Mouse (Mus musculus) heart, embryonic 11.5 days (tissue): ENCODE data around the gene Ldoc1. TPM values are rescaled to one million over a fixed set of nuclear protein-coding genes. Genes with fewer than 3 reads are reported as not detected.
A peak's percentile ranks its signal among the peaks of the same experiment; 100 is the strongest.

ENCODE experiments used
- ATAC-seq: fragments of 200-750 bp; cut with Nextera tagmentation; replicated peaks from 2 replicates; pipeline ENCODE4 v1.8.0; 2017; ENCODE audit warnings: moderate library complexity; ENCODE audit not compliant: insufficient number of reproducible peaks, low FRiP score, low TSS enrichment
- H3K27ac ChIP-seq: fragments of 300-500 bp; sonication (generic); 2 replicates; pipeline ENCODE4 v1.5.1; 2014; ENCODE audit warnings: mild to moderate bottlenecking, low read depth, low read length
- H3K27me3 ChIP-seq: fragments of 300-500 bp; sonication (generic); 2 replicates; pipeline ENCODE4 v1.6.1; 2014; ENCODE audit warnings: mild to moderate bottlenecking, low read length, mixed read lengths; ENCODE audit not compliant: control insufficient read depth, insufficient read depth
- H3K36me3 ChIP-seq: fragments of 300-500 bp; sonication (generic); 2 replicates; pipeline ENCODE4 v1.6.1; 2014; ENCODE audit warnings: mild to moderate bottlenecking, low read length, moderate library complexity, mixed read lengths; ENCODE audit not compliant: control insufficient read depth, insufficient read depth
- H3K4me1 ChIP-seq: fragments of 300-500 bp; sonication (generic); 2 replicates; pipeline ENCODE4 v1.6.1; 2014; ENCODE audit warnings: low read length; ENCODE audit not compliant: control insufficient read depth, insufficient read depth
- H3K4me2 ChIP-seq: fragments of 300-500 bp; sonication (generic); 2 replicates; pipeline ENCODE4 v1.6.1; 2014; ENCODE audit warnings: mild to moderate bottlenecking, moderate library complexity
- H3K4me3 ChIP-seq: fragments of 300-500 bp; sonication (generic); 2 replicates; pipeline ENCODE4 v1.5.1; 2014; ENCODE audit warnings: low read depth, low read length
- H3K9ac ChIP-seq: fragments of 300-500 bp; sonication (generic); 2 replicates; pipeline ENCODE4 v1.6.1; 2014; ENCODE audit warnings: mild to moderate bottlenecking, low read depth, low read length, moderate library complexity
- H3K9me3 ChIP-seq: fragments of 300-500 bp; sonication (generic); replicated peaks from 2 replicates; pipeline ENCODE4 v1.6.1; 2016; ENCODE audit warnings: low read length; ENCODE audit not compliant: control insufficient read depth
- WGBS: fragments of 180-500 bp; shearing (Covaris S2); extraction: QIAGEN DNeasy Blood & Tissue Kit; methylation state at CpG from one replicate; pipeline ENCODE4 v1.1.7; 2014; ENCODE audit not compliant: insufficient replicate concordance; 5-methylcytosine and 5-hydroxymethylcytosine counted together
- polyA plus RNA-seq: library from polyadenylated mRNA; unstranded; fragments of >200 nt; fragmentation: Nextera tagmentation; extraction: Ambion mirVana; gene quantifications from 2 replicates; pipeline ENCODE4 v1.2.1, GENCODE M21; 2014

Gene Ldoc1
- polyA plus RNA-seq = 0.24 and 0.30 TPM in 2 replicates

DNA sequence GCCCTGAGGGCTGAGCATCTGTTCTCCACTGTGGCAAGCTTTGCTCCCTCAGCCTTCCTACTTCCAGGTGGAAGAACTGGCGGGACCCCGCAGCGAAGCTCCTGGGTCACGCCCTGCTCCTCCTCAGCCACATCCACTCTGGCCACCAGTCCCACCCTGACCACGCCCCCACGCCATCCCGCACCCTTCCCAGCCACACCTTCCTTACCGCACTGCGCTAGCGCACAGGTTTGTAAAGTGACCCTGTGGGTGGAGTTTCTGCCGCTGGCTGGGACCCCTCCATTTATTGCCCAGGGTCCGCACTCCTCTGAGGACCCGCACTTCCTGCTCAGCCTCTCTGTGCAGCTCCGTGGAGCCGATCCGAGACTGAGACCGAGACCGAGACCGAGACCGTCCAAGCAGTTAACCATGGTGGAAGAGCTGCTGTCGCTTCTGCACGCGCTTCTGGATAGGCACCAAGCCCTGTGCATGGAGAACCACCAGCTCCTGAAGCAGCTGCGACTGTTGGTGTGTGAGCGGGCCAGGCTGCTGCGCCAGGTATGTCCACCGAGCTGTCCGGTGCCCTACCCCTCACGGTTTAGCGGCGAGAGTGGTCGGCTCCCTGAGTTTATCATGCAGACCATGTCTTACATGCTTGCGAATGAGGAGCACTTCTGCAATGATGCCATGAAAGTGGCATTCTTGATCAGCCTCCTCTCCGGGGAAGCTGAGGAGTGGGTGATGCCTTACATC is at the start of gene Ldoc1:
Ldoc1 (plus strand) TSS at position 196 of the 732 bp plus-strand sequence.
- ATAC-seq = no peak; the same call in 1 of the 2 replicates
- H3K4me2 ChIP-seq = peak within 1 kb of the TSS; percentile 71
- WGBS = 26% methylated on average over 30 of the region's 34 CpGs

DNA sequence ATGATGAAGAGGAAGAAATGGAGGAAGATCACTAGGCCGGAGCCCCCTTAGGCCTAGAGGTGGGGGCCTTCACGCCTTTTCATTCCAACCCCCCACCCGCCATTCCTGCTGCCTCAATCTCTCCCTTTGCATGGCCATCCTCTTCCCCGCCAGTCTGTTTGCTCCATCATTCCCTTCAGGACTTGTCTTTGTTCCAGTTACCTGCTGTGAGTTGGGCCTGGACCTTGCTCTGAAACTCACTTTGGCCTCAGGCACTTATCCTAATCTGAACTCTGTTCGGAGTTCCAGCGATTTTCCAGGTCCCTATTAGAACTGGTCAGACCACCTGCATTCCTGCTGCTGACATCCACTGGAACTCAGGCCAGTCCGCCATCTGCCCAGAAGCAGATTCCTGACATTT is 834 bp downstream of the Ldoc1 start:
- no peak overlapping the region for H3K9ac ChIP-seq
- H3K36me3 ChIP-seq = no peaks in the 10 kb centered on the region
- no peaks in the 10 kb centered on the region for H3K9me3 ChIP-seq
- no peak overlapping the region for H3K27ac ChIP-seq
- no peaks in the 10 kb centered on the region for H3K4me1 ChIP-seq
- H3K4me3 ChIP-seq = no peak overlapping the region
- no peak for ATAC-seq
- H3K27me3 ChIP-seq = no peaks in the 10 kb centered on the region
- no peak overlapping the region for H3K4me2 ChIP-seq
- WGBS = 76% methylated on average over 7 of the region's 7 CpGs

More for the DNA sequence above, at the start of gene Ldoc1:
- Histone ChIP-seq H3K27me3 (no peaks in the 10 kb centered on the region), H3K27ac (no peak within 1 kb of the TSS), H3K36me3 (no peaks in the 10 kb centered on the region), H3K9ac (no peak within 1 kb of the TSS), H3K4me1 (no peaks in the 10 kb centered on the region), H3K9me3 (no peaks in the 10 kb centered on the region), H3K4me3 (peak within 1 kb of the TSS; percentile 29)

DNA sequence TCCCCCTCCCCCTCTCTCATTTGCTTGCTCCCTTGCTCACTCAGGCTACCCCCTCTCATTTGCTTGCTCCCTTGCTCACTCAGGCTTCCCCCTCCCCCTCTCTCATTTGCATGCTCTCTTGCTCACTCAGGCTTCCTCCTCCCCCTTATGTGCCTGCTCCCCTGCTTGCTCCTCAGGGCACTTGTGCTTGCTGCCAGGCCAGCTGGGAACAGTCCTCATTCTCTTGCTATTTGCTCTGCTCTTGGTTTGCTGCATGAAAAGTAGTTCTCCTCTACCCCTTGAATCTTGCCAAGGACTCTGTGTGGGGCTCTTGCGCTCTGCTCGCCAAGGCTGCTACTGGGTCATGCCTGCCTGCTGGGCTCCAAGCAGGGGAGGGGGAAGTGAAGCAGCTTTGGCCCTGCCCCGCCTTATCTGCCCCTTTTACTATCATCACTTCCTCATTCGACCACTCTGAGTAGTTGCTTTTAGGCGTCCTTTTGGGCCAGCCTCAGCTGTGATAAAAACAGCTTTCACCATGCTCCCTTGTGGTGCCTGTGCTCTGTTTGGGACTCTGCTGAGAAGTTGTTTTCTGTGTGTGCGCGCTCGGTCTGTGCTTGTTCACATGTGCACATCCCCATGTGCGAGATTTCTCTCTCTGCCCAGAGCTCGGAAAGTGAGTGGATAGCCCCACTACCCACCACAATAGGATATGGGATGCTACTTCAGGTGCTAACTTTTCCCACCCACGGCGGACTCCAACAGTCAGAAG is 13.2 kb downstream of the Ldoc1 start:
- Histone ChIP-seq H3K27ac (no peak overlapping the region), H3K4me2 (peak overlapping the region; percentile 61), H3K9ac (no peak overlapping the region), H3K9me3 (no peaks in the 10 kb centered on the region), H3K27me3 (no peaks in the 10 kb centered on the region), H3K4me3 (peak overlapping the region; percentile 36), H3K4me1 (no peaks in the 10 kb centered on the region), H3K36me3 (no peaks in the 10 kb centered on the region)
- ATAC-seq = no peak
- 17% methylated on average over 12 of the region's 12 CpGs for WGBS

DNA sequence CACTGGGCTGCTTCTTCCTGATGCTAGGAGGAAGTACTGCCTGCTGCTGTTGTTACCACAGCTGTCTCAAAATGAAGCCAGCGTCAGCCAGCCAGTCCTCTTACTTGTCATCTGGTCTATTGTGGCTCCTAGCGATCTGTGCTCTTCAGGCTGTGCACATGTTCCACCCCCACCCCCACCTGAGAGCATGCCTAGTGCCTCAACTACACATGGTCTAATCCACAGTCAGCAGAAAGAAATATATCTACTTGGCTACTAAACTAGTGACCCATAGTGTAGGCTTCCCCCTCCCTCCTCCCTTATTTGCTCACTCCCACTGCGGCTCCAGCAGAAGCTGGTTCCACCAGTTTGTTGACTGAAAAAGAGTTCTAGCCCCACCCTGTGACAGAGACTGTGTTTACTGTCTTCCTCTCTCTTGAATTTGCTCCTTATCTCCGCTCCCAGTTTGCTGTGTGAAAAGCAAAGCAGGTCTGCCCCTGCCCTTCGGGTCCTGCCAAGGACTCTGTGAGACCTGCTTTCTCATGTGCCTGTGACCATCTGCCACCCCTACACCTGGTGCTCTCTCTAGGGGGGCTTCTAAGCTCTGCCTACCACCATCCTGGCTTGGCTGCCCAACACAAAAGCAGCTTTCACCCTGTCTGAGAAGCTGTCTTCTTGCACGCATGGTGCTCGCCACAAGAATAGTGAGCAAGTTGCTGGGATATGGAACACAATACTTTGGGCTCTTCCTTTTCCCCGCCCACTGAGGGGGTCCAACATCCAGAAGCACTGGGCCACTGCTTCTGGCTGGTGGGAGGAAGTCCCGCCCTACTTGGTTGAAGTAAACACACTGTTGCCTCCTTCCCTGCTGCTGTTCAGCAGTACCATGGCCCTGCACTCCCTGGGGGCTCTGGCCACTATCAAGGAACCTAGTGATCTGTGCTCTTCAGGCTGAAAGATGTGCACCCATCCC is 14.0 kb downstream of the Ldoc1 start:
- H3K36me3 ChIP-seq = no peaks in the 10 kb centered on the region
- ATAC-seq = no peak
- no peaks in the 10 kb centered on the region for H3K9me3 ChIP-seq
- no peak overlapping the region for H3K27ac ChIP-seq
- peak overlapping the region; percentile 61 for H3K4me2 ChIP-seq
- peak overlapping the region; percentile 36 for H3K4me3 ChIP-seq
- H3K4me1 ChIP-seq = no peaks in the 10 kb centered on the region
- no peak overlapping the region for H3K9ac ChIP-seq
- H3K27me3 ChIP-seq = no peaks in the 10 kb centered on the region
- 36% methylated on average over 9 of the region's 9 CpGs for WGBS

DNA sequence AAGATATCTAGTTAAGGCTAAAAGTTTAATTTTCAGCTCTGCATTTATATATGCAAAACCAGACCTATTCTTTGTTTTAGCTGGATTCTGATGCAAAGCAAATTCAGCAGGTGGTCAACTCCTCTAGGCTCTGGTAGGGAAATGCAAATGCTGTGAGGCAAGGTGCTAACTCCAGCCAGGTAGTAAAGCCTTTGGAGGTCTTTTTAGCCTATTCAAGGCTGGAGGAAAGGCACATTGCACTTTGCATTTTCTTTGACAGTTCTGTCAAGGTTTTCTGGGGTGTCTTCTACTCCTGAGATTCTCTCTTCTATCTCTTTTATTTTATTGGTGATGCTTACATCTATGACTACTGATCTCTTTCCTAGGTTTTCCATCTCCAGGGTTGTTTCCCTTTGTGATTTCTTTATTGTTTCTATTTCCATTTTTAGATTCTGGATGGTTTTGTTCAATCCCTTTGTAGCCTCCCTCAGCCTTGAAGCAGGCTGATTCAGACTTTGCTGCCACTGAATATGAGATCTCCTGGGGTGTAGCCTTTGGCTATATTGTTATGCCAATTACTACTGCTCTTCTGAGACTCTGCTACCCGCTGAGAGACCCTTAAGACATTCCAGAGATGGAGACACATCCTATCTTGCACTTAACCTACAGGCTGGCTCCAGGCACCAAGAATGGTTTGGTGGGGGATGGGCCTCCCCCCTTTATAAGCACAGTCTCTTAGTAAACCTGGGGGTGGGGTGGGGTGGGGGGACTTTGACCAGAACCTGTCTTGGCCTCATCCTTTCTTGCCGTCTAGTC is 18.4 kb downstream of the Ldoc1 start:
- Histone ChIP-seq H3K27me3 (no peaks in the 10 kb centered on the region), H3K9me3 (no peaks in the 10 kb centered on the region), H3K9ac (no peak overlapping the region), H3K4me2 (no peak overlapping the region), H3K4me3 (no peak overlapping the region), H3K27ac (no peak overlapping the region), H3K36me3 (no peaks in the 10 kb centered on the region), H3K4me1 (no peaks in the 10 kb centered on the region)
- ATAC-seq = no peak
- WGBS = 43% methylated on average over 2 of the region's 2 CpGs
